13 mouse cellular contexts compared by ENCODE assay signal in the genomic region with DNA sequence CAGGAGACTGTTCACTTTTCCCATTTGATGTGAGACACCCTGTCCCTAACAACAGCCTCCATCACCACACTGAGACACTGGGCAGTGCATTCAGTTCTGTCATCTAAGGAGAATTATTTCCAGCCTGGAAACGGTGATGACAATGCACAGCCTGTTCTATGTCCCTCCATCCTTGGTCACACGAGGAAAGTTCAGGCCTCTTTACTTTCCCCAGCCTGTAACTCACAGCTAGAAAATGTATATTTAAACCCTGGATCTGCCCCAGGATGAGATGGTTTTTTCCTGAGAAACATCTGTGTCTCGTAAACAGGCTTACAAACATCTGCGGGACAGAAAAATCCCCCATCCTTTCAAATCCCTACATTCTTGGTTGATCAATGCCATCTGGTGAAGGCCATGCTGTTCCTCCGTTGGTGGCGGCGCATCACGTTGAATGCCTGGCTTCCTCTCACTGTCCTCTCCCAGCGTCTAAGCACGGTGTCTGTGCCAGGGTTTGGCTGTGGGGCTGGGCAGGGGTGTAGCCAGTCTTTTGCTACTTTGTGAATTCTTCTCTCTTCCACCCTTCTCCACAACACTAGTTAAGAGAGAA.
DNase-seq lines count a peak whose midpoint lies in the region.
"Had no signal": no experiment of that assay in that cellular context is flagged by ENCODE, and none has a peak within 500 bp of the region (broad histone marks: within the 10 kb centered on the region; RNA-seq: fewer than 3 reads in every experiment).

No protein-coding gene starts in this region.

- H3K36me3 ChIP-seq in limb, embryonic 10.5 days, result no peaks in the 10 kb centered on the region
- H3K36me3 ChIP-seq: heart, embryonic 13.5 days; hindbrain, embryonic 13.5 days had no signal

- H3K27ac ChIP-seq in limb, embryonic 10.5 days, result peak overlapping the region; percentile 67
- H3K27ac ChIP-seq: heart, embryonic 13.5 days; hindbrain, embryonic 13.5 days had no signal

- no peaks in the 10 kb centered on the region for H3K27me3 ChIP-seq in limb, embryonic 10.5 days (ENCODE audit: low read depth, poor library complexity, severe bottlenecking)
- H3K27me3 ChIP-seq: CH12.LX; hindbrain, embryonic 13.5 days had no signal

- H3K4me3 ChIP-seq in limb, embryonic 10.5 days, result no peak overlapping the region
- H3K4me3 ChIP-seq: heart, embryonic 13.5 days; hindbrain, embryonic 13.5 days had no signal

- H3K4me1 ChIP-seq in limb, embryonic 10.5 days, result peaks cover 22% of the 10 kb centered on the region
- H3K4me1 ChIP-seq: heart, embryonic 13.5 days had no signal

- no peaks in the 10 kb centered on the region for H3K9me3 ChIP-seq in limb, embryonic 10.5 days (replicated peaks)
- H3K9me3 ChIP-seq: heart, embryonic 13.5 days; hindbrain, embryonic 13.5 days had no signal

- WGBS in limb, embryonic 10.5 days, result 27% methylated on average over 10 of the region's 10 CpGs

- DNase-seq in kidney, postnatal 4 days, result peak; percentile 25 to 54
- no peak for DNase-seq in kidney, postnatal 25 days
- DNase-seq in NIH3T3 (ENCODE audit: low read depth), result peak; percentile 62
- peak; percentile 53 for DNase-seq in embryo, embryonic 11 days
- peak; percentile 42 for DNase-seq in limb, embryonic 10.5 days (ENCODE audit: low spot score)
- no peak for DNase-seq in cerebellum, adult 11 months
- DNase-seq in gastrocnemius, postnatal 10 days, result no peak
- DNase-seq in frontal cortex, adult 2 months (ENCODE audit: extremely low spot score in 1 of 2, low spot score in 1 of 2), result no peak
- DNase-seq: adrenal gland, postnatal 25 days; cerebellum, adult 18-20 months had no signal

Comparison
In these comparisons a context has a peak if more than half of its experiments do, and no peak if none do; other contexts are left out.
1. DNase-seq: peak in kidney, postnatal 4 days (2 of 2), NIH3T3 (single experiment), embryo, embryonic 11 days (single experiment) and limb, embryonic 10.5 days (single experiment); none in kidney, postnatal 25 days (0 of 2), cerebellum, adult 11 months (single experiment), gastrocnemius, postnatal 10 days (single experiment) and frontal cortex, adult 2 months (0 of 2).